Mouse (Mus musculus): ENCODE results near the gene Tceal5. TPM values are rescaled to one million over a fixed set of nuclear protein-coding genes. Genes with fewer than 3 reads are reported as not detected.
"Not testable (repeated sequence)": the region's sequence is repeated elsewhere in the genome, so short reads cannot be mapped to it uniquely, and the experiment has no call there.

The Tceal5 gene
- polyA plus RNA-seq, 1 experiment = not detected

DNA sequence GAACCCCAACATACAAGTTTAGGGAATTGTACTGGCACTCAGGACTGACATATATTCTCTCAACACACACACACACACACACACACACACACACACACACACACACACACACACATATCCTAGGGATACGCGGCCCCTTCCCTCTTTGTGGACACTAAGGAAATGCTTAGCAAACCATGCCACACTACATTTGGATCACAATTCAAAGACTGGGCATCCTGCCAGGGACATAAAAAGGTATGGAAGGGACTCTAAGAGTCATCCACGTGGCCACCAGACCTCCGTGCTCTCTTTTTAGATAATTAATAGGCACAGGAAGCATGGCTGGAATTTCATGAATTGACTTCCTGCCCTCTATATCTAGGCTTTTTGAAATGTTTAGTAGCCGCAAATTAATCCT, 24.1 kb upstream of the Tceal5 start:
- WGBS = 70% methylated on average over 5 of the region's 5 CpGs
- Histone ChIP-seq H3K4me3 (replicated peaks; ENCODE audit: control insufficient read depth, low read depth, low read length) (no peak overlapping the region), H3K27ac (ENCODE audit: control insufficient read depth, insufficient read depth, low read depth, low read length, poor library complexity) (no peak overlapping the region), H3K4me1 (ENCODE audit: control insufficient read depth, insufficient read depth, low read length) (no peaks in the 10 kb centered on the region)
- TF ChIP-seq POLR2A (IDR thresholded peaks at IDR 0.05; ENCODE audit: borderline replicate concordance, control insufficient read depth, low read depth, low read length) = no peak

- Histone ChIP-seq H3K4me3 (replicated peaks; ENCODE audit: control insufficient read depth, low read depth, low read length) (no peak overlapping the region), H3K27ac (ENCODE audit: control insufficient read depth, insufficient read depth, low read depth, low read length, poor library complexity) (no peak overlapping the region), H3K4me1 (ENCODE audit: control insufficient read depth, insufficient read depth, low read length) (no peaks in the 10 kb centered on the region)
- WGBS = 79% methylated on average over 6 of the region's 6 CpGs
- TF ChIP-seq CTCF (IDR thresholded peaks at IDR 0.05; ENCODE audit: control insufficient read depth, insufficient read depth, low read length) = no peak
- TF ChIP-seq POLR2A (IDR thresholded peaks at IDR 0.05; ENCODE audit: borderline replicate concordance, control insufficient read depth, low read depth, low read length) = no peak
Observed at GRCm38 (mm10) chrX:136223714-136224113, 20.0 kb upstream of the Tceal5 start.

- WGBS = 65% methylated on average over 1 of the region's 1 CpGs
- Histone ChIP-seq H3K4me1 (ENCODE audit: control insufficient read depth, insufficient read depth, low read length) (no peaks in the 10 kb centered on the region), H3K27ac (ENCODE audit: control insufficient read depth, insufficient read depth, low read depth, low read length, poor library complexity) (no peak overlapping the region), H3K4me3 (replicated peaks; ENCODE audit: control insufficient read depth, low read depth, low read length) (no peak overlapping the region)
- no peak for TF ChIP-seq CTCF (IDR thresholded peaks at IDR 0.05; ENCODE audit: control insufficient read depth, insufficient read depth, low read length)
- TF ChIP-seq POLR2A (IDR thresholded peaks at IDR 0.05; ENCODE audit: borderline replicate concordance, control insufficient read depth, low read depth, low read length) = no peak
Observed at GRCm38 (mm10) chrX:136216303-136216702, 12.6 kb upstream of the Tceal5 start.

DNA sequence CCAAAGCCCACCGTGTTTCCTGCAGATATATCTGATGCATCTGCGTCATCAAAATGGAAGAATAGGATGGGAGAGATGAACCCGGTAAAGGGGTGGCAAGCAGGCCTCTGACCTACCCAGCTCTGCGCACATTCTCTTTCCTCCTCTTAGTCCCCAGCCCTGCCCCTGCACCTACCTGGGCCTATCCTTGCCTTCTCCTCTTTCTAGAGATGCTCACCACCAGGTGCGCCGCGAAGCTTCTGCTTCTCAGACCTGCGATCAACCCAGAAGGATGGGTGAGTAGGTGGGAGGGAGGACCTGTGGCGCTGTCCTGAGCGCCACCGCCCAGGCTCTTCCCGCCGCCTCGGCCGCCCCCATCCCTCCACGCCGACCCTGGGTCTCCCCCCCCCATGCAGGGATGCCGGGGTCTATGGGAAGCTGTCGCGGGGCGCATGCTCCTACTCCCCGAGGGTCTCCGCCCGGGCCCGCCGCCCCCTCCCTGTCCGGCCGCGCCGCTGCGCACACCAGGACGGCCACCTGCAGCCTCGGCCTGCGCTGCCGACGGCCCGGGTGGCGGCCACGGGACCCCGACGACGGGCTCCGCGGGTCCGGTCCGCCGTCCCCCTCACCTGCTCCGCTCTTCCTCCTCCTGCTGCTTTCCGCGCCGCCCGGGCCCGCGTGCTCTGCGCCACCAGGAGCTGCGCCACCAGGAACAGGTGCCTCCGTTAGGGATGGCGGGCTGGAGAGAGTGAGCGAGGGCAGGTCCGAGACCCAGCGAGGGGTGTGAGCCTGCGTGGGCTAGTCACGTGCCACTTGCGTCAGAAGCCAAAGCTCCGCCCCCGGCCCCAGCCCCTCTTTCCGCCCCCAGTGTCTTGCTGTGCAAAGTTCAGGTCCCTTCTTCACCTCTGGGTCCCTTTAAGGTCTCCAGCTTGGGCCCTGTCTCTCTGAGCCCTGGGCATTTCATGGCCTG, 11.3 kb upstream of the Tceal5 start, which contains the start of the genes Tceal7 and Bex1:
Gene Tceal7, plus strand, starts transcription at position 51 of the 949 bp plus-strand sequence.
Gene Bex1, minus strand, starts transcription at position 785 of the 949 bp plus-strand sequence.
- 21% methylated on average over 13 of the region's 67 CpGs for WGBS
- H3K4me1 ChIP-seq (ENCODE audit: control insufficient read depth, insufficient read depth, low read length); H3K27ac ChIP-seq (ENCODE audit: control insufficient read depth, insufficient read depth, low read depth, low read length, poor library complexity); H3K4me3 ChIP-seq (replicated peaks; ENCODE audit: control insufficient read depth, low read depth, low read length): not testable (repeated sequence)

- 54% methylated on average over 2 of the region's 2 CpGs for WGBS
- H3K4me3 ChIP-seq (replicated peaks; ENCODE audit: control insufficient read depth, low read depth, low read length) = no peak overlapping the region
- no peak overlapping the region for H3K27ac ChIP-seq (ENCODE audit: control insufficient read depth, insufficient read depth, low read depth, low read length, poor library complexity)
- TF ChIP-seq CTCF (IDR thresholded peaks at IDR 0.05; ENCODE audit: control insufficient read depth, insufficient read depth, low read length) (no peak), POLR2A (IDR thresholded peaks at IDR 0.05; ENCODE audit: borderline replicate concordance, control insufficient read depth, low read depth, low read length) (no peak)
- H3K4me1 ChIP-seq (ENCODE audit: control insufficient read depth, insufficient read depth, low read length) = no peaks in the 10 kb centered on the region
Observed at GRCm38 (mm10) chrX:136213396-136213795, 9.7 kb upstream of the Tceal5 start.

- TF ChIP-seq POLR2A (IDR thresholded peaks at IDR 0.05; ENCODE audit: borderline replicate concordance, control insufficient read depth, low read depth, low read length) (no peak), CTCF (IDR thresholded peaks at IDR 0.05; ENCODE audit: control insufficient read depth, insufficient read depth, low read length) (no peak)
- H3K27ac ChIP-seq (ENCODE audit: control insufficient read depth, insufficient read depth, low read depth, low read length, poor library complexity) = no peak overlapping the region
- 68% methylated on average over 6 of the region's 6 CpGs for WGBS
Observed at GRCm38 (mm10) chrX:136204406-136204805, 730 bp upstream of the Tceal5 start.

GRCm38 (mm10) chrX:136203257-136203656, 419 bp downstream of the Tceal5 start:
- no peak overlapping the region for H3K4me3 ChIP-seq (replicated peaks; ENCODE audit: control insufficient read depth, low read depth, low read length)
- H3K4me1 ChIP-seq (ENCODE audit: control insufficient read depth, insufficient read depth, low read length) = no peaks in the 10 kb centered on the region
- H3K27ac ChIP-seq (ENCODE audit: control insufficient read depth, insufficient read depth, low read depth, low read length, poor library complexity) = no peak overlapping the region
- 23% methylated on average over 7 of the region's 7 CpGs for WGBS
- no peak for TF ChIP-seq CTCF (IDR thresholded peaks at IDR 0.05; ENCODE audit: control insufficient read depth, insufficient read depth, low read length)
- TF ChIP-seq POLR2A (IDR thresholded peaks at IDR 0.05; ENCODE audit: borderline replicate concordance, control insufficient read depth, low read depth, low read length) = no peak

More at GRCm38 (mm10) chrX:136204406-136204805, 730 bp upstream of the Tceal5 start:
- H3K4me3 ChIP-seq (replicated peaks; ENCODE audit: control insufficient read depth, low read depth, low read length) = no peak overlapping the region
- no peaks in the 10 kb centered on the region for H3K4me1 ChIP-seq (ENCODE audit: control insufficient read depth, insufficient read depth, low read length)

- H3K27ac ChIP-seq (ENCODE audit: control insufficient read depth, insufficient read depth, low read depth, low read length, poor library complexity) = no peak overlapping the region
- TF ChIP-seq CTCF (IDR thresholded peaks at IDR 0.05; ENCODE audit: control insufficient read depth, insufficient read depth, low read length) (no peak), POLR2A (IDR thresholded peaks at IDR 0.05; ENCODE audit: borderline replicate concordance, control insufficient read depth, low read depth, low read length) (no peak)
- no peaks in the 10 kb centered on the region for H3K4me1 ChIP-seq (ENCODE audit: control insufficient read depth, insufficient read depth, low read length)
- no peak overlapping the region for H3K4me3 ChIP-seq (replicated peaks; ENCODE audit: control insufficient read depth, low read depth, low read length)
- WGBS = 57% methylated on average over 1 of the region's 1 CpGs
Observed at GRCm38 (mm10) chrX:136196873-136197272, 6.8 kb downstream of the Tceal5 start.

Data from bone marrow, adult 2 months (tissue).